Mouse (Mus musculus) erythroblast, embryonic 14.5 days (primary cell): ENCODE results near the gene Ap1s1. TPM values are rescaled to one million over a fixed set of nuclear protein-coding genes. Genes with fewer than 3 reads are reported as not detected.
A peak's percentile ranks its signal among the peaks of the same experiment; 100 is the strongest.

Experiments
- H3K27me3 ChIP-seq: 2 replicates; pipeline ENCODE4 v1.6.1; 2012; ENCODE audit warnings: inconsistent platforms; ENCODE audit not compliant: control insufficient read depth
- H3K36me3 ChIP-seq: 2 replicates; pipeline ENCODE4 v1.6.1; 2012; ENCODE audit warnings: mild to moderate bottlenecking, inconsistent platforms; ENCODE audit not compliant: control insufficient read depth
- H3K4me1 ChIP-seq: 2 replicates; pipeline ENCODE4 v1.6.1; 2012; ENCODE audit warnings: inconsistent platforms; ENCODE audit not compliant: control insufficient read depth
- H3K4me3 ChIP-seq: replicated peaks from 2 replicates; pipeline ENCODE3; 2012; ENCODE audit warnings: moderate library complexity, mild to moderate bottlenecking, inconsistent platforms
- H3K9me3 ChIP-seq: 2 replicates; pipeline ENCODE4 v1.6.1; 2012; ENCODE audit warnings: low read length, inconsistent platforms, mixed read lengths; ENCODE audit not compliant: control insufficient read depth
- GATA1 ChIP-seq: IDR thresholded peaks from 2 replicates; pipeline ENCODE4 v1.6.1; 2012; ENCODE audit warnings: low read length, inconsistent platforms, mixed read lengths
- TAL1 ChIP-seq: IDR thresholded peaks from 3 replicates; pipeline ENCODE4 v1.6.1; 2012; ENCODE audit warnings: low read length, inconsistent platforms, mixed read lengths
- polyA plus RNA-seq: library from polyadenylated mRNA; stranded (reverse); fragments of >175 nt; gene quantifications from 2 replicates; pipeline ENCODE4 v1.2.3, GENCODE M21; 2012

Ap1s1 gene
- polyA plus RNA-seq, 1 experiment, result 12.6 TPM

GRCm38 (mm10) chr5:137030416-137030810 is 15.5 kb downstream of the Ap1s1 start:
- Histone ChIP-seq H3K4me3 (peak overlapping the region; percentile 24), H3K4me1 (peaks cover 48% of the 10 kb centered on the region), H3K9me3 (peaks cover 24% of the 10 kb centered on the region), H3K36me3 (peaks cover 4% of the 10 kb centered on the region), H3K27me3 (peaks cover 86% of the 10 kb centered on the region)
- TF ChIP-seq TAL1 (no peak), GATA1 (no peak)

- H3K27me3 ChIP-seq, result peaks cover 92% of the 10 kb centered on the region
- TF ChIP-seq GATA1 (no peak), TAL1 (no peak)
Measured at GRCm38 (mm10) chr5:137029643-137030415, 16.1 kb downstream of the Ap1s1 start.

GRCm38 (mm10) chr5:137029273-137029585 is 16.7 kb downstream of the Ap1s1 start:
- Histone ChIP-seq H3K36me3 (no peaks in the 10 kb centered on the region), H3K4me1 (peaks cover 50% of the 10 kb centered on the region), H3K4me3 (no peak overlapping the region), H3K9me3 (peaks cover 24% of the 10 kb centered on the region), H3K27me3 (peaks cover 98% of the 10 kb centered on the region)
- no peak for TF ChIP-seq GATA1
- TF ChIP-seq TAL1, result no peak

More at GRCm38 (mm10) chr5:137029643-137030415, 16.1 kb downstream of the Ap1s1 start:
- Histone ChIP-seq H3K9me3 (peaks cover 24% of the 10 kb centered on the region), H3K4me3 (peak overlapping the region; percentile 24), H3K4me1 (peaks cover 53% of the 10 kb centered on the region), H3K36me3 (peaks cover under 1% of the 10 kb centered on the region; the same call in 1 of the 2 replicates)

GRCm38 (mm10) chr5:137028561-137029272 is 17.2 kb downstream of the Ap1s1 start:
- Histone ChIP-seq H3K27me3 (peaks cover 100% of the 10 kb centered on the region), H3K36me3 (no peaks in the 10 kb centered on the region), H3K9me3 (peaks cover 24% of the 10 kb centered on the region), H3K4me1 (peaks cover 50% of the 10 kb centered on the region), H3K4me3 (no peak overlapping the region)
- TF ChIP-seq TAL1, result no peak
- TF ChIP-seq GATA1, result no peak

- Histone ChIP-seq H3K4me3 (no peak within 1 kb of the TSS), H3K4me1 (peaks cover 25% of the 10 kb centered on the region), H3K36me3 (no peaks in the 10 kb centered on the region), H3K9me3 (peaks cover 17% of the 10 kb centered on the region), H3K27me3 (peaks cover 89% of the 10 kb centered on the region)
- TF ChIP-seq TAL1, result no peak
- no peak for TF ChIP-seq GATA1
Measured at GRCm38 (mm10) chr5:137026092-137026491, 19.8 kb downstream of the Ap1s1 start, which contains the start of gene Vgf. Gene Vgf (plus strand): TSS chr5:137026392.

- Histone ChIP-seq H3K9me3 (peaks cover 9% of the 10 kb centered on the region), H3K4me1 (peaks cover 15% of the 10 kb centered on the region), H3K4me3 (no peak overlapping the region), H3K27me3 (peaks cover 84% of the 10 kb centered on the region), H3K36me3 (no peaks in the 10 kb centered on the region)
- TF ChIP-seq GATA1 (no peak), TAL1 (no peak)
Measured at GRCm38 (mm10) chr5:137025132-137025531, 20.8 kb downstream of the Ap1s1 start.

GRCm38 (mm10) chr5:137024318-137024717 is 21.6 kb downstream of the Ap1s1 start:
- Histone ChIP-seq H3K4me3 (no peak overlapping the region), H3K4me1 (peaks cover 7% of the 10 kb centered on the region), H3K36me3 (no peaks in the 10 kb centered on the region), H3K27me3 (peaks cover 75% of the 10 kb centered on the region), H3K9me3 (peaks cover 3% of the 10 kb centered on the region)
- TF ChIP-seq GATA1, result no peak

GRCm38 (mm10) chr5:137015913-137016312 is 30.0 kb downstream of the Ap1s1 start:
- TF ChIP-seq TAL1, result no peak
- no peaks in the 10 kb centered on the region for H3K4me1 ChIP-seq
- peaks cover 9% of the 10 kb centered on the region for H3K9me3 ChIP-seq
- H3K4me3 ChIP-seq, result no peak overlapping the region
- 0 out of 2 replicates have a peak, but pooled peaks cover 3% of the 10 kb centered on the region for H3K27me3 ChIP-seq
- no peaks in the 10 kb centered on the region for H3K36me3 ChIP-seq

GRCm38 (mm10) chr5:137012401-137012950 is 33.5 kb downstream of the Ap1s1 start:
- TF ChIP-seq GATA1 (no peak), TAL1 (no peak)

More at GRCm38 (mm10) chr5:137012401-137012950, 33.5 kb downstream of the Ap1s1 start:
- no peaks in the 10 kb centered on the region for H3K36me3 ChIP-seq
- H3K4me1 ChIP-seq, result no peaks in the 10 kb centered on the region
- H3K4me3 ChIP-seq, result no peak overlapping the region
- peaks cover 13% of the 10 kb centered on the region for H3K27me3 ChIP-seq
- peaks cover 9% of the 10 kb centered on the region for H3K9me3 ChIP-seq
